Mouse (Mus musculus) kidney, adult 11 months (tissue): ENCODE measurements around the gene Gm527.

Experiments used
- DNase-seq: peaks from one replicate; pipeline ENCODE4 v3.0.0; 2022

The Gm527 gene

DNA sequence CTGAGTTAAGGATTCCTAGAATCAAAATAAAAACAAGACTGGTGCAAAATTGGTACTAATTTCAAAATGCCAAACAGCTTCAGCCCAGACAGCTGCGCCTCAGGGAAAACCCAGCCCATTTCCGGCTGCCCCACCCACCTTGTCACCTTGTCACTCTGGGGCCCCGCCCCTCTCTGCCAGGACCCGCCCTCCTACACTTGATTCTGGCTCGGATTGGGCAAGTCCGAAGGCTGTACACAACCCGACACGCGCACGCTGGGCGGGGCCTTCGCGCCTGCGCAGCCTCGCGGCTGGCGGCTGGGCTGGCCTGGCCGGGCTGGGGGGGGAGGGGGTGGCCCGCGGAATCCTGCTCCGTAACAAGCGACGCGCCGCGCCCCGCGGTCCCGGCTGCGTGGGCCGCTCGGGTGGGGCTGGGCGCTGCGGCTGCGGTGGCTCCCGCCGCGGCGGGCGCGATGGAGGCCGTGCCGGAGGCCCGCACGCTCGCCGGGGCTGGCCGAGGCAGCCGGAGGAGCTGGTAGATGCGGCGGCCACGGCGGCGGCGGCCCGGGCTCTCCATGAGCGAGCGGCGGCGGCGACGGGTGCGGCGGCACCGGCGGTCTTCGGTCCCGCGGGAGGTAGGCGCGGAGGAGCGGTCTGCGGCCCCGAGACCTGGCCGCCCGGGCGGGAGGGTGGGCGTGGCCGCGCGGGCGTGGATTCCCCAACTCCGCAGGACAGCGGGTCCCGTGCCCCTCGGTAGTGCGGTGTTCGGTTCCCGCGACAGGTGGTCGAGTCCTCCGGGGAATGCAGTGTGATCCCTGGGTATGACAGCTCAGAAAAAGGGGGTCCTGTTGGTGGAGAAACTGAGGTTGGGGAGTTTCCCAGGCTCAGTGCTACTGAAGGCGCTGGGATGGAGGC, at the start of gene Gm527:
TSS of gene Gm527 (plus strand) at position 329 of the 894 bp plus-strand sequence.
- peak; percentile 95 for DNase-seq

DNA sequence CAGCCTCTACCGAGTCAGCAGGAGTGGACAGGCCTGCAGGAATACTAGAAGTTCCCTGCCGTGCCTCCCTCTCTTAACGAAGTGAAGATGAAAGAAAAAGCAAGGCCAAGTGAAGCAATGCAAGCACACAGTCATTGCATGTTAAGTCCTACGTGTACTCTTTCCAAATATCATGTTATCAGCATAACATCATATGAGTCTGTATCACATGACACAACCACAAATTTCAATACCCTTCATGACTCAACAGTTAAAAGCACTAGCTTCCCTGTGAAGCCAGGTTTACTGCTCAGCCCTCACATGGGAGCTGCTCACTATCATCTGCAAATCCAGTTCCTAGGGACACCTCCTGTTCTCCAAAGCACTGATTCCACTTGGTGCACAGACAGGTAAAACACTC, 46.6 kb upstream of the Gm527 start:
- no peak for DNase-seq

DNA sequence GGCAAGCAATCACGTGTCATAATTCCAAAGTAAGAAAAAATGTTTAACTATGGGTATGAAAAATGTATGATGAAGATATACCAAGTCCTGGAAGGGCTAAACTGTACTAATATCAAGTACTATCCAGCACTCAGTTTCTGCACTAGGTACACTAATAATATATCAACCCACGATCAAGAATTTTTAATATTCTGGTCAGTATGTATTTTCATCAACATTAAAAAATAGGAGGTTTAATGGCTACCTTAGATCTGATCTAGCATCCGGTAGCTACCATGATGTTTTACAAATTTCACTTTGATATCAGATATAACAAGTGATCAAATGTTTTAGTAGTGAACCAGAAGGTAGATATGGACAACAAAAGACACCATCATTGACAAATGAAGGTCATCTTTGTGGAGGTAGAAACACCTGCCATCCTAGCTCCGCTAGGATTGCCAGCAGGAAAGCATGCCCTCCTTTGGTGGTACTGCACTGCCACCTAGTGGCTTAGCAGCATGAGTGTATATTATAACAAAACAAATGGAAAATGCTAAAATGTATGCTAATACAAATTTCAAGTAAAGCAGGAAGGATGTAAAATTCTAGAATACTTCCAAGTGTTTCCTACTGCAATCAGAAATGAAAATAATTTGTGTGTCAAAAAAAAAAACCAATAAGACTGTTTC, 20.5 kb upstream of the Gm527 start:
- no peak for DNase-seq

DNA sequence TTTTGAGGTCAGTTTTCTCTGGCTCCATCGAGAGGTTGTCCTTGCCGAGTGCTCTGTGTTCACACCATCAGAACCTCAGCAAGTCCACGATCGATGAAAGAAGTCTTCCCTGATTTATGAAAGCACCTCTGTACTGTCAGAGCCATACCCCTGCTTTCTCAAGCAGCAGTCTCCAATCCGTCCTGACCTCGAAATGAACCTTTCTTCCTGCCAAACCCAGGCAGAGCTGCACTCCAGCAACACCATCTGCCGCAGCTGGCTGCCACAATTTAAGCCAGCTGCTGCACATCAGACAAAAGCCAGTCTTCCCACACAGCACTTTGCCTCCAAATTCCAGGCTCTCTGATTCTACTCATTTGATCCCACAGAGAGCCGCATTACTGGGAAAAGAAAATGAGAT, 15.2 kb upstream of the Gm527 start:
- DNase-seq, result no peak

DNA sequence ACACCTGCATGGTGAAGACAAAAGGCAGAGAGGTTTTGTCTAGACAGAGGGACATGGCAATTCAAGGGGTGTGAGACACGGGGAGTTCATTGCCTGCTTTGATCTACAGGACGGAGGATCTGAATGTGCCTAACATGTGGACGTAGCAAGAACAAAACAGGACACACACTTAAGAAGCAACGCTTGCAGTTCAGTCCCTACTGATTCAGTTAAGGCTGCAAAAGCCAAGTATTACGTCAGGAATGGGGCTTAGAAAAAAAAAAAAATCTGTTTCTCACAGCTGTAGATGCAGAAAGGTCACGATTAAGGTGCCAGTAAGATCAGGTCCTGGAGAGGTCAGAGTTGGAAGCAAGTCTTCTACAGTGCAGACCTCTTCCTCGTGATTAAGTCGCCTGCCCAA, 14.5 kb upstream of the Gm527 start:
- DNase-seq, result no peak

DNA sequence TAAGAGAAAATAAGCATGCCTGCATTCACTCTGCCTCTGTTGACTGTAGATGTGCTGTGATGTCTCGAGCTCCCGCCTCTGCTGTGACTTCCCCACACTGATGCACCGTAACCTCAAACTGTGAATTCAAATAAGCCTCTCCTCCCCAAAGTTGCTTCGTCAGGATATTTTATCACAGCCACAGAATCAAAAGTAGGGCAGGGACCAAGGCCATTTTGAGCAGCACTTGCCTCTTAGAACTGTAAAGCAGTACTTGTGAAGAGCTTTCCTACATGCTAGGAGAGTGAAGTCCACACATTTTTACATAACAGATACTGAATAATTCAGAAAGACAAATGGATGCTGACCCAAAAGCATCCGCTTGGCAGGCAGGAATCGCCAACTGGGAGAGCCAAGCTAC, 4.7 kb upstream of the Gm527 start:
- DNase-seq, result no peak

DNA sequence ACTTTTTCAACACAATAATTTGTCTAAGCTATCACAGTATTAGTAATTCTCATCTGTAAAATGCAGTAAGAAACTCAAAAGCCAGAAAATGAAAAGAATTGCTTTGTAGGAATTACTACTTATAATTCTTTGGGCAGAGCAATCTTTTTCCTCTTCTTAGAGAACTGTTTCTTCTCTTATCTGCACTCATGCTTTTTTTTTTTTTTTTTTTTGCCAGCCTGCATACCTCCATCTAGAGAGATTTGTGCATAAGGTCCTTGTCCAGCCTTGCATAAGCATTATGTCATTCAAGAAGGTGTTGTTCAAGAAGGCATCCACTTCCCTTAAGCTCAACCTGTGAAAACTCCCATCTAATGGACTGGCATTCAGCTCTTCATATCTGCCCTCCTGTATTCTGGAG, 971 bp upstream of the Gm527 start:
- no peak for DNase-seq

DNA sequence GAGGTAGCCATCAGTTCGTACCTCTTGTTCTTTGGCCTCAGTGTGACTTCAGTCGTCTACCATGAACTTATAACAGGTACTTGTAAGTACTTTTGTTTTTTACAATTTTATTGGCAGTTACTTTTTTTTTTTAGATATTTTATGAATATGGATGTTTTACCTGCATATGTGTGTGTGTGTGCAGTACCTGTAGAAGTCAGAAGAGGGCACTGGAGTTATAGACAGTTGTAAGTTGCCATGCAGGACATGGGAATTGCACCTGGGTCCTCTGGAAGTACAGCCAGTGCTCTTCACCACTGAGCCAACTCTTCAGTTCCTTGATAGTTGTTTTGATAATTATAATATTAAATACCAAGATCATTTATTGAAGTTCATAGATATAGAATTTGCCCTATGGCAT, 19.8 kb downstream of the Gm527 start:
- DNase-seq, result no peak

DNA sequence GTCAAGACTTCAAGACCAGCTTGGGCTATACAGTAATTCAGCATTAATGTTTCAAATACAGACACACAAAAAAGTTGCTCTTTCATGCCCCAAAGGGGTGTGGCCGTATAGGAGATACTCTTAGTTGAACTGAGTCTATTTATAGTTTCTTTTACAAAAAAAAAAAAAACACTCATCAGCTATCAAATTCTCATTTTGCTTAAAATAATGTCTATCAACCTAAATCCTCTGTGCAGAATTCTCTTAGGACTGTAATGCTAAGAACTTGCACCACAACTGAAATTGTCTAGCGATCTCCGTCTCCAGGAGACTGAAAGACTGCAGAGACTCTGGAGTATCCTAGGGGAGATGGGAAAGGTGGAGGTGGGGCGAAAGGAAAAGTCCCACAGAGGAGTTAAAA, 46.9 kb downstream of the Gm527 start:
- DNase-seq, result no peak

DNA sequence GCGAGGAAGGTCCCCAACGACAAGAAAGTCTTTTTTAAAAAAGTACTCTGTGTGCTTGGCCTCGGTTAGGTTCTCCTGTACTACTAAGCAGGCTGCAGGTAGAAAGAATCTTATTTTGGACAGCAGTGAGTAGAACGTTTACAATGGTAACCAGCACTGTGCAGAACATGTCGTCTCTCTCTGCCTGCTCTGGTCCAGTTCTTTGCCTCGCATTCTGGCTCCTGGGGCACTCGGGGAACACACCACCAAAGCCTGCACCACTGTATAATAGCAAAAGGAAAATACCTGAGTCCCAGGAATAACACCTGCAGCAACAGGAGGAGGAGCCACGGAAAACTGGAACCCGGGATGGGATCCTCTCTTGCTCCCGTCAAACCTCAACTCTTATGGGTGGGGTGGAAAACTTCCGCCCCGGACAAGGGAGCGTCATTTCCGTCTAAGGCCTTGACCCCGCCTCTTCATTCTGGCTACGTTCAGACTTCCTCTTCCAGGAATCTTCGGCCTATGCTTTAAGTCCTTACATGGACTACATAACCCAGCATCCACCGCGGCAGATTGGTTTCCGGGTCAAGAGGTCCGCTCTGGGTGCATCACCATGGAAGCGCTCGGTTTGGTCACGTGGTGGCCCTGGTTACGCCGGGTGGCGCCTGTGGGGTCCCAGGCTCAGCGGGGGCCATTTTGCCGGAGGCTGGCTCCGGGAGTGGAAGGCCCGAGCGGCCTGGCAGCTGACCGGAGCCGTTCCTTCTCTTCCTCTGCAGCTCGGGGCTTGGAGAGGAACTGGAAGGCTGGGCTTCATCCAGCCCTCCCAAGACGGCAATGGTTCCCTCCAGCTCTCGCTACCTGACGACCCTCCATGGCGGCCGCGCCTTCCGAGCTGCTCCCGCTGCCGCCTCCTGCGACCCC, 47.7 kb downstream of the Gm527 start, which contains the start of the genes Klhl28 and Togaram1:
TSS of gene Klhl28 (minus strand) at position 411 of the 903 bp plus-strand sequence.
TSS of gene Togaram1 (plus strand) at position 681 of the 903 bp plus-strand sequence.
- peak; percentile 100 for DNase-seq

DNA sequence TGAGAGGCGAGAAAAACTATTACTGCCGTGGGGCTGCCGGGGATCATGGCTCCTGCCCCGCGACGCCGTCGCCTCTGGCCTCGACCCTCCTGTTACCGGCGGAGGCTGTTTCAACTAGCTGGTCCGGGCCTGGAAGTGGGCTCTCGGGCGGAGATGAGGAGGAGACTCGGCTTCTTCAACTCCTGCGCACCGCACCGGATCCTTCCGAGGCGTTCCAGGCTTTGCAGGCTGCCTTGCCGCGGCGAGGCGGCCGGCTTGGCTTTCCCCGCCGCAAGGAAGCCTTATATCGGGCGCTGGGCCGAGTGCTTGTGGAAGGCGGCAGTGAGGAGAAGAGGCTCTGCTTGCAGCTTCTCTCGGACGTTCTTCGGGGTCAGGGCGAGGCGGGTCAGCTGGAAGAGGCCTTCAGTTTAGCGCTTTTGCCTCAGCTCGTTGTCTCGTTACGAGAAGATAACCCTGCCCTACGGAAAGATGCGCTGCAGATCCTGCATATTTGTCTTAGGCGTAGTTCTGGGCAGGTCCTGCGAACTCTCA, 48.5 kb downstream of the Gm527 start:
- peak; percentile 28 for DNase-seq

DNA sequence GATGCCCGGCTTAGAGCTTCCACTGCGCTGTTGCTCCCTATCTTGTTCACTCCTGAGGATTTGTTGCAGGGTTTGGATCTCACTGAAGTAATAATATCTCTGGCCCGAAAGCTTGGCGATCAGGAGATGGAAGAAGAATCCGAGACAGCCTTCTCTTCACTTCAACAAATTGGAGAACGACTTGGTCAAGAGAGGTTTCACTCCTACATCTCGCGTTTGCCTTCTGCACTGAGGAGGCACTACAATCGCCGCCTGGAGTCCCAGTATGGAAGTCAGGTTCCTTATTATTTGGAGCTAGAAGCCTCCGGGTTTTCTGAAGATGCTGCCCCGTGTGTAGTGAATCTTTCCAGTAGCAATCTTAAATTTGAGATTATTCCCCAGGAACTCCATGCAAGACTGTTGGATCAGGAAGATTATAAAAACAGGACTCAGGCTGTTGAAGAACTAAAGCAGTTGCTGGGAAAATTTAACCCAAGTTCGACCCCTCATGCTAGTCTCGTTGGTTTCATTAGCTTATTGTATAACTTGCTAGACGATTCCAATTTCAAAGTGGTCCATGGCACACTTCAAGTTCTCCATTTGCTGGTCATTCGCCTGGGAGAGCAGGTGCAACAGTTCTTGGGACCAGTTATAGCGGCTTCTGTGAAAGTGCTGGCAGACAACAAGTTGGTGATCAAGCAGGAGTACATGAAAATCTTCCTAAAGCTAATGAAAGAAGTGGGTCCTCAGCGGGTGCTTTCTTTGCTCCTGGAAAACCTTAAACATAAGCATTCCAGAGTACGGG, 49.1 kb downstream of the Gm527 start:
- DNase-seq, result no peak

DNA sequence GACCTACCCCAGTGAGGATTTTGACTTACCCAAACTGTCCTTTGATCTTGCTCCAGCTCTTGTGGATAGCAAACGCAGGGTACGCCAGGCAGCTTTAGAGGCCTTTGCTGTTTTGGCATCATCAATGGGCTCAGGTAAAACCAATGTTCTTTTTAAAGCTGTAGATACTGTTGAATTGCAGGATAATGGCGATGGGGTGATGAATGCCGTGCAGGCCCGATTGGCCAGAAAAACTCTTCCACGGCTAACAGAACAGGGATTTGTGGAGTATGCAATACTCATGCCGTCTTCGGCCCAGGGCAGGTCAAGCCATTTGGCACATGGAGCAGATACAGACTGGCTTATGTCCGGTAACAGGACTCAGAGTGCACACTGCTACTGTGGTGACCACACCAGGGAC, 49.8 kb downstream of the Gm527 start:
- peak; percentile 31 for DNase-seq

DNA sequence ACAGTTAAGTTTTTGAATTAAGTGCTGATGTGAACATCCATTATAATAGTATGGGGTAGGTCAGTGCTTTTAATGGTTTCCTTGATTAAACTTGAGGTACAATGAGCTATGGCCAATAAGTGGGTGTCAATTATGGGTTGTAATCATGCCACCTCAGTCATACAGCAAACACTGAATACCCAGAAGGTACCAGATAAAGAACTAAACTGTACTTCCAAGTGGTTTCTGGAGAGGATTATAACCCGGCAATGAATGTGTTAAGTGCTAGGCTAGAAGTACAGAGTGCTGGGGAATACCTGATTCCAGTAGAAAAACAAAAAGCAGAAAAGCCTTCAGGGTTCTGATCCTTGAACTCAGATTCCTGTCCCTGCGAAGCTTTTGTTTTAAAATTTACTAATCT, 50.4 kb downstream of the Gm527 start:
- DNase-seq, result no peak

DNA sequence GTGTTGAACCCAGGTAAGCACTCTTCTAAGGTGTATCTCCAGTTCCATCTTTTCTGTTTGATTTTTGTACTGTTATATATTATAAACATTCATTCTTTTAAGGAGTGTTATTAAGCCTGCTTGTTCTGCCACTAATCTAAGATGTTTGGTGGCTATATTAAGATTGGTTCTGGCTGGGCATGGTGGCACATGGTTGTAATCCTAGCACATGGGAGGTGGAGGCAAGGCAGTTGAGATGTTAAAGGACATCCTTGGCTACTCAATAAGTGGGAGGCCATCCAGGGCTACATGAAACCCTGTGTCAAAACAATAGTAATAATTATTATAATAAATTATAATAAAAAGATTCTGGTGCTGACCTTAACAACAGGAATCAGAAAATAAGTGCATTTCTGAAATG, 53.7 kb downstream of the Gm527 start:
- DNase-seq, result no peak

DNA sequence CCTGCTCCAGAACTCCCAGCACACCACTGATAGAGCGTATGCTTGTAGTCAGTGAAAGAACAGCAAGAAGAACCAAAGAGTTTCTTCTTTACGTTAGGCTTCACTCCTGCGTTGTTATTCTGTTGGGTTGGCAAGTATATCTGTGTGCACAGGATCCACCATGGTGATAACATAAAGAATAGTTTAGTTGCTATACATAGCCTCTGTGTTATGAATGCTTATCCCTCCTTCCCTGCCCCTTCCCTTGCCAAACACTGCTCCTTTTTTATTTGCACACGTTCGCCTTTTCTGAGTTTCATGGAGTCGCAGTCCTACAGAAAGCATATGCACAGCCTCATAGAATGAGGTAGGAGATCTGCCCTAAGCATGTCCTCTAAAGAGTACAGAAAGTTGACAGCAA, 54.4 kb downstream of the Gm527 start:
- no peak for DNase-seq
